In genomic region chr15:81161571-81161970, GRCm38 (mm10) we compare ENCODE assay signal across 31 mouse cellular contexts.
"Had no signal": no experiment of that assay in that cellular context is flagged by ENCODE, and none has a peak within 500 bp of the region (broad histone marks: within the 10 kb centered on the region; RNA-seq: fewer than 3 reads in every experiment).

No protein-coding gene starts in this region.

- H3K27ac ChIP-seq: limb, embryonic 10.5 days; limb, embryonic 12.5 days; limb, embryonic 13.5 days; limb, embryonic 15.5 days; liver, embryonic 12.5 days; liver, embryonic 13.5 days; liver, embryonic 14.5 days; liver, embryonic 15.5 days; lung, embryonic 15.5 days; macrophage; midbrain, embryonic 10.5 days; midbrain, embryonic 12.5 days; midbrain, embryonic 13.5 days; midbrain, embryonic 15.5 days; neural tube, embryonic 12.5 days; neural tube, embryonic 13.5 days had no signal

- DNase-seq: left cerebral cortex, postnatal 4 days; liver; liver, embryonic 13.5 days; liver, postnatal 0 days; lung, adult 18-20 months; lung, adult 2 months; lung, embryonic 14.5 days; lung, postnatal 10 days; lung, postnatal 14 days; lung, postnatal 36 days; lung, postnatal 4 days; midbrain, embryonic 14.5 days had no signal

- H3K9me3 ChIP-seq: limb, embryonic 10.5 days; limb, embryonic 12.5 days; limb, embryonic 13.5 days; limb, embryonic 15.5 days; liver, embryonic 12.5 days; liver, embryonic 13.5 days; liver, embryonic 15.5 days; lung, embryonic 15.5 days; megakaryocyte, embryonic 14.5 days; midbrain, embryonic 10.5 days; midbrain, embryonic 12.5 days; midbrain, embryonic 13.5 days; midbrain, embryonic 15.5 days; neural tube, embryonic 12.5 days; neural tube, embryonic 13.5 days had no signal

- ATAC-seq: liver, embryonic 12.5 days; liver, postnatal 0 days; lung, postnatal 0 days; midbrain, embryonic 13.5 days; midbrain, embryonic 15.5 days had no signal

- H3K36me3 ChIP-seq: limb, embryonic 12.5 days; limb, embryonic 13.5 days; limb, embryonic 15.5 days; liver, embryonic 12.5 days; liver, embryonic 13.5 days; liver, embryonic 15.5 days; lung, embryonic 15.5 days; midbrain, embryonic 10.5 days; midbrain, embryonic 12.5 days; midbrain, embryonic 13.5 days; midbrain, embryonic 15.5 days; neural tube, embryonic 12.5 days; neural tube, embryonic 13.5 days had no signal

- H3K4me2 ChIP-seq: limb, embryonic 12.5 days; limb, embryonic 13.5 days; limb, embryonic 15.5 days; liver, embryonic 11.5 days; liver, embryonic 12.5 days; liver, embryonic 13.5 days; liver, embryonic 15.5 days; lung, embryonic 14.5 days; lung, embryonic 15.5 days; midbrain, embryonic 12.5 days; midbrain, embryonic 13.5 days; midbrain, embryonic 15.5 days; neural tube, embryonic 12.5 days; neural tube, embryonic 13.5 days had no signal

- H3K4me1 ChIP-seq: limb, embryonic 10.5 days; limb, embryonic 12.5 days; midbrain, embryonic 10.5 days; midbrain, embryonic 12.5 days; midbrain, embryonic 13.5 days; midbrain, embryonic 15.5 days; neural tube, embryonic 12.5 days; neural tube, embryonic 13.5 days had no signal

- H3K9ac ChIP-seq: limb, embryonic 12.5 days; limb, embryonic 13.5 days; limb, embryonic 15.5 days; liver, embryonic 12.5 days; liver, embryonic 13.5 days; liver, embryonic 14.5 days; liver, embryonic 15.5 days; liver, postnatal 0 days; lung, embryonic 14.5 days; lung, embryonic 15.5 days; midbrain, embryonic 12.5 days; midbrain, embryonic 13.5 days; midbrain, embryonic 15.5 days; neural tube, embryonic 12.5 days; neural tube, embryonic 13.5 days had no signal

- H3K4me3 ChIP-seq: limb, embryonic 10.5 days; limb, embryonic 12.5 days; limb, embryonic 13.5 days; limb, embryonic 15.5 days; liver, embryonic 12.5 days; liver, embryonic 13.5 days; liver, embryonic 15.5 days; lung, embryonic 15.5 days; megakaryocyte, embryonic 14.5 days; midbrain, embryonic 10.5 days; midbrain, embryonic 12.5 days; midbrain, embryonic 13.5 days; midbrain, embryonic 15.5 days; myocyte; neural tube, embryonic 12.5 days; neural tube, embryonic 13.5 days had no signal

- H3K27me3 ChIP-seq: limb, embryonic 12.5 days; limb, embryonic 13.5 days; limb, embryonic 15.5 days; liver, embryonic 12.5 days; liver, embryonic 13.5 days; liver, embryonic 15.5 days; lung, embryonic 15.5 days; megakaryocyte, embryonic 14.5 days; midbrain, embryonic 12.5 days; midbrain, embryonic 13.5 days; midbrain, embryonic 15.5 days; neural tube, embryonic 12.5 days; neural tube, embryonic 13.5 days had no signal
